In genomic region chr6:38092539-38092938, GRCm38 (mm10) we compare ENCODE assay signal across 22 mouse cellular contexts. TPM values are rescaled to one million over a fixed set of nuclear protein-coding genes. Genes with fewer than 3 reads are reported as not detected.
"Had no signal": no experiment of that assay in that cellular context is flagged by ENCODE, and none has a peak within 500 bp of the region (broad histone marks: within the 10 kb centered on the region; RNA-seq: fewer than 3 reads in every experiment).

No protein-coding gene starts in this region.

- H3K36me3 ChIP-seq: lung, embryonic 15.5 days; midbrain, embryonic 13.5 days; midbrain, embryonic 15.5 days; neural tube, embryonic 12.5 days had no signal

- H3K4me3 ChIP-seq: lung, embryonic 15.5 days; megakaryocyte, embryonic 14.5 days; midbrain, embryonic 13.5 days; midbrain, embryonic 15.5 days; neural tube, embryonic 12.5 days had no signal

- H3K27me3 ChIP-seq: lung, embryonic 15.5 days; midbrain, embryonic 13.5 days; midbrain, embryonic 15.5 days; neural tube, embryonic 12.5 days had no signal

- DNase-seq: liver, postnatal 0 days; lung, adult 2 months; lung, postnatal 14 days; lung, postnatal 36 days; right cerebral cortex, postnatal 14 days; spleen, adult 18-20 months; thymus, adult 18-20 months; thymus, postnatal 14 days; thymus, postnatal 36 days had no signal

- ATAC-seq: liver, postnatal 0 days; lung, postnatal 0 days; midbrain, embryonic 13.5 days; midbrain, embryonic 15.5 days had no signal

RNA-seq across cellular contexts. Expression of gene Tmem213, which starts 16.5 kb away (rescaled TPM):
- total RNA-seq: megakaryocyte progenitor cell, adult 5-6 weeks; midbrain, postnatal 0 days; monocyte, adult 5-6 weeks; neutrophil, adult 5-6 weeks had no signal
- polyA plus RNA-seq: liver, postnatal 0 days; macrophage; midbrain, embryonic 11.5 days; midbrain, embryonic 15.5 days; neural tube, embryonic 12.5 days; neural tube, embryonic 14.5 days had no signal

RNA-seq across cellular contexts. Expression of gene Atp6v0a4, which starts 31.8 kb away (rescaled TPM):
- total RNA-seq: megakaryocyte progenitor cell, adult 5-6 weeks; monocyte, adult 5-6 weeks; neutrophil, adult 5-6 weeks had no signal
- polyA plus RNA-seq: macrophage; midbrain, embryonic 11.5 days had no signal

RNA-seq across cellular contexts. Expression of gene Svopl, which starts 45.7 kb away (rescaled TPM):
- total RNA-seq: megakaryocyte progenitor cell, adult 5-6 weeks; monocyte, adult 5-6 weeks; neutrophil, adult 5-6 weeks had no signal
- polyA plus RNA-seq: macrophage had no signal
